Mouse (Mus musculus): ENCODE results near the gene Ero1lb. TPM values are rescaled to one million over a fixed set of nuclear protein-coding genes. Genes with fewer than 3 reads are reported as not detected.

The Ero1lb gene
- 10 to 100 TPM; 15.8 to 18.5 TPM for total RNA-seq (2021)

DNA sequence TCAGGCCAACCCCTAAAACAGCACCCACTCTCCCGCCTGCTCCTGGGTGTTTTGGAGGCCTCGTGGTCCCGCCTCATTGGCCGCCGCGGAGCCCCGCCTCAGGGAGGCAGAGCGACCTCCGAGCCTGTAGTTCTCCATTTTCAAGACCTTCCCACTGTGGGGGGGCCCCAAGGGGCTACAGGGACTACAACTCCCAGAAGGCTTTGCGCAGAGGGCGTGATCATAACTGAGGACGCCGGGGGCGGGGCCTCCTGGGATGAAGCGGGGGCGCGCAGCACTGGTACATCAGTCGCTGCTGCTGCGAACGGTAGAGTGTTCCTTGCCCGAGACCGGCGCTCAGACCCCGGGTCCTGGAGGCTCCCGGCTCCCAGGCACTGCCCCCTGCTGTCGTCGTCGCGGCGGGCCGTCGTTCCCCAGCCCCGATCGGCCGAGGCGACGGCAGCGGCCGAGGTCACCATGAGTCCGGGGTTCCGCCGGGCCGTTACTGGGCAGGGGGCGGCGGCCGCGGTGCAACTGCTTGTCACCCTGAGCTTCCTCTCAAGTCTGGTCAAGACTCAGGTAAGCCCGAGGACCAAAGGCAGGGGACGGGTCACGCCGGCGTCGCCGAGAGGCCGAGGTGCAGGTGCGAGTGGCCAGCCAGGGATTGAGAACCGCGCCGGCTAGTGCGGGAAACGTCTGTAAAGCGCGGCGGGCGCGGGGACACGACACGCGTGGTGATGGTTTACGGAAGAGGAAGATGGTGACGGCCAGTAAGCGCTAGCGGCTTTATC is at the start of gene Ero1lb:
Gene Ero1lb, plus strand, starts transcription at position 254 of the 770 bp plus-strand sequence.
- peak; percentile 99 for DNase-seq

DNA sequence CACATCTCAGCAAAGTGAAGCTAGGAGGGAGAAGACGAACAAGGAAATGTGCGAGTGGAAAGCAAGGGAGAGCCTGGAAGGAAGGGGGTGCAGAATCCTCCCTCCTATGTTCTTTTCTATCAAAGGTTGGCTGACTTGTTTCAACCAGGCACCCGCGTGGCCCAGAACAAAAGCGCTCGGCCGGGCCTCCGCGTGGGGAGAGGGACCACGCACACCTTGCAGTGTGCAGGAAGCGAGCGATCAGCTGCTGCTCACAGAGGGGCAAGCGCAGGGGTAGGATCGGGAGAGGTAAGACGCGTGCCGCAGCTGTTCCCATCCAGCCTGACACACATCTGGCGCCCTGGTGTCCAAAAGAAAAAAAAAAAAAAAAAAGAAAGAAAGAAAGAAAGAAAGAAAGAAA is 46.3 kb upstream of the Ero1lb start:
- DNase-seq = no peak

GRCm38 (mm10) chr13:12519955-12520584 is 45.6 kb upstream of the Ero1lb start, which contains the start of gene Edaradd:
TSS of gene Edaradd (minus strand) at chr13:12520438.
- DNase-seq = peak in 1 of 2 experiments; percentile 18

DNA sequence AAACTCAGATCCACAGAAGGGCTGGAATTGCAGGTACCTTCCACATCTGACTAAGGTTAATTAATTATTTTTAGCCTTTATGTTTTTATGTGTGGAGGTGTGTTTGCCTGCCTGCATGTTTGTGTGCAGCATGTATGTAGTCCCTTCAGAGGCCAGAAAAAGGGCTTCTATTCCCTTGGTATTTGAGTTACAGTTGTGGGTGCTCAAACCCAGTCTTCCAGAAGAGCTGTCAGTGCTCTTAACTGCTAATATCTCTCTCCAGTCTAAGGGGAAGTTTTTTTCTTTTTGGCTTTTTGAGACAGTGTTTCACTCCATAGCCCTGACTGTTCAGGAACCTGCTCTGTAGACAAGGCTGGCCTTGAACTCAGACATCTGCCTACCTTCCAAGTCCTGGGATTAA is 43.3 kb upstream of the Ero1lb start:
- DNase-seq = no peak

DNA sequence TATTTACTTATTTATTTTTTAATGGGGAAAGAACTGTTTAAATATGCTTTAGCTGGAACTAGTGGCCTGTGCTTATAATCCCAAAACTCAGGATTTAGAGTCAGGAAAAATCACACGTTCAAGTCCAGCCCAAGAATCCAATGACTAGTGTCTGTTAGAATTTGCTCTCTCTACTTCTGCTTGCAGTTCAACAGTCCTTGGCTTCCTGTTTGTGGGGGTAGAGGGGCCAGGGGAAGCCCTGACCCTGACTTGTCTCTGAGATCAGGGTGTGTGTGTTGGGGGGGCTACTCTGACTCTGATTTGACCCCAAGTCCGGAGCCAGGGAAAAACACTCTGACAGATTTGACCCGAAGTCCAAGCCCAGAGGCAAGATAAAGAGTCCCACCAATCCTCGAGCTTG is 40.0 kb upstream of the Ero1lb start:
- DNase-seq = no peak

GRCm38 (mm10) chr13:12534628-12535027 is 31.0 kb upstream of the Ero1lb start:
- DNase-seq = no peak

- no peak for DNase-seq
Measured at GRCm38 (mm10) chr13:12537971-12538370, 27.7 kb upstream of the Ero1lb start.

DNA sequence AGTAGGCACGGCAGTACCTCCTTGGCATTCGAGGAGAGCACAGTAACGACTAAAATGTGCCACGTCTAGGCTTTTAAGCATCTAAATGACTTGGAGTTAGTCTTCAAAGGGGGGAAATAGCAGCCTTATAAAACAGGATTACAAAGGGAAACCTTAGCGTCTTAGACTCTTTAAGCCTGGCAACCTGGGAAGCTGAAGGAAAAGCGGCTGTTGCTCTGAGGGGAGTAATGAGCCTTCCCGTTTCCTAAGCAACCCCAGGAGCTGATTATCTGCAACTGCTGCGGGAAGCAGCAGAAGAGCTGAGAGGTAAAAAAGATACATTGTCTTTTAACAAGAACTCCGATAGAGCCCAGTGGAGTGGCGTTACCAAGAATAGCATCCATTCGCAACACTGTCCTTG is 26.0 kb upstream of the Ero1lb start:
- DNase-seq = no peak

- no peak for DNase-seq
Measured at GRCm38 (mm10) chr13:12540119-12540518, 25.6 kb upstream of the Ero1lb start.

DNA sequence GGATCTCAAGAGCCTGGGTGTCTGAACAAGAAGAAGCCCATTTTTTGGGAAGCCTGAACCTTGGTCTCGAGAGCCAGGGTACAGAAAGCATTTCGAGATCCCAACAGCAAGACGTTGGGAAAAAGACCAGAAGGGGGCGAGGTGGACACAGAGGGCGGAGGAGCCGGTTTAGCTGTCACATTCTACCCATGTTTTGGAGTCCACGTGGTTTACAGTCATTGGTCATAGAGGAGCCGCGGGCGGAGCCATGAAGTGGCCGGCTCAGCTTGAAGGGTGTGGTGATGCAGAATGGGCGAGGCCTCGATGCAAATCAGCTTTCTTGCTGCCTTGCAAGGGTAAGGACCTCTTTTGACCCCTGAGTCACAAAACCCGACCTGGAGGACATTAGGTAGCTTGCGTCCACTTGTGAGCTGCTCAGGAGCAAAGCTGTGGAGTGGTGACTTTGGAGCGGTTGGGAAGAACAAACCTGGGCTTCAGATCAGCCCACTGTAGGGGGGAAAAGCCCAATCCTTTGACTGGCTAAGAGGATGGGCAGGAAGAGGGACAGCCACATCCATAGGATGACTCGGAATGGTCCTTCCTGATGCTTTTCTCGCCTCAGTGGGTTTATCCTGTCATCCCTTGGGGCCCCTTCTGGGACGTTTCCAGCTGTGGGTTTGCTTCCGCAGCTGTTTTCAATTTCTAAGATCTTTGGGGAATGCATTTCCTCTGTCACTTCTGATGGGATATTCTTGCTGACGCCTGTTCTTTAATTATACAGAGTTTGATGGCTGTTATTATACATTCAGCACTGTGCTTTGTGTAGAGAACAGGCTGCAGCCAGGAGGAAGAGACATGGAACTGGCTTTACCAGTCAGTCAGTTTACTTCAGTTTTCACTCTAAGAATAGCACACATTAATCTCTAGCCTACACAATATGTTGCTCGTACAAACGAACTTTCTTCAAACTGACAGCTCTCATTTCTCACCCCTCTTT is 23.4 kb upstream of the Ero1lb start:
- no peak for DNase-seq

GRCm38 (mm10) chr13:12543246-12543645 is 22.4 kb upstream of the Ero1lb start:
- DNase-seq = no peak

DNA sequence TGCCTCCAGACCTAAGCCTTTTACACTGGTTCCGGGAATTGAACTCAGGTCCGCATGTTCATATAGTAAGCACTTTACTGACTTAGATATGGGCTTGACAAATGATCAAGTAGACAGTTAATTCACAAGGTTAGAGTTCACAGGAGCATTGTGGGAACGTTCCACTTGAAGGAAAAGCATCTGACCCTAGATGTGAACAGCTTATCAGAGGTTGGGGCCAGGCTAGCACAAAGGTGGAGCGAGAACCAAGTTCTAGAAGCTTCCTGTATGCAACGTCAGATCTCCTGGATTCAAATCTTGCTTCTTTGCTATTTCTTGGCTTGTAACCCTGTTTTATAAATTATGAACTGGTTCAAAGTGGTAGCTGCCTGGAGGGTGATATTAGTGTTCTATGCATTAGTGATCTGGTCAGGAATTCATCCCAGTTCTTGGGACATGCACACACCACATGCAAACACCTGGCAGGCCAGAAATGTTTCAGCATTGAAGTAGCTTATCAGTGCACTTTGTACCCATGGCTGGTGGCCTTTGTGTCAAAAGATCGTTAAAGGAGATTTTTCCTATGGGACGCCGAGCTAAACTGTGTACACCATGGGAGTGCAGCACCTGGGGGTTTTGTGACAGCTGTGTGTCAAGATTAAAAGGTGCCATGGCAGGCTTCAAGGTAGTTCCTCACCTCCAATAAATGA is 21.6 kb upstream of the Ero1lb start:
- DNase-seq = no peak

DNA sequence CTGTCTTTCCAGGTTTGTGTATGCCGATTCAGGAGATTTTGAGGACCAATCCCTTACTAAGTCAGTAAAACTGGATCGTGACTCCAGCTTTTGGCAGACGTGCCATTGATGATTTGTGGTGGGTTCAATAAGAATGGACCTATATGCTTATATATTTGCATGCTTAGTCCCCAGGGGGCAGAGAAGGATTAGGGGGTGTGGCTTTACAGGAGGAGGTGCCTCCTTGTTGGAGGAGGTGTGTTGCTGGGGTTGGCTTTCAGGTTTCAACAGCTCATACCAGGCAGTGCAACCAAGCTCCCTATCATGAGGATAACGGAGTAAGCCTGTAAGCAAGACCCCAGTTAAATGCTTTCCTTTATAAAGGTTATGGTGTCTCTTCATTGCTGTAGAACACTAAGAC is 11.5 kb upstream of the Ero1lb start:
- DNase-seq = no peak

DNA sequence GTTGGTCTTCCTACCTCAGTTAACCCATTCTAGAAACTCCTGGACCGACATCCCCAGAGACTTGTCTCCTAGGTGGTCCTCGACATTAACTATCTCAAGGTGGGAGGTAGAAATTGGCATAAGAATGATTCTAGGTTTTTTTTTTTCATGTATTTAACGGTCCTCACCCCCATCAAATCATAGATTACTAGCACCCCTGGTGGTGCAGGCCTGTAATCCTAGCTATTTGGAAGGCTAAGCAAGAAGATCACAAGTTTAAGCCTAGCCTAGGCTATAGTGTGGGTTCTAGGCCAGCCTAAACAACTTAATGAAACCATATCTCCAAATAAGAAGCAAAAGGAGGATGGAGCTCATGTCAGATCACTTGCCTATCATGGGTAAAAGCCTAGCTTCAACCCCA is 6.6 kb upstream of the Ero1lb start:
- DNase-seq = no peak

GRCm38 (mm10) chr13:12559462-12560120 is 6.1 kb upstream of the Ero1lb start:
- DNase-seq = no peak

DNA sequence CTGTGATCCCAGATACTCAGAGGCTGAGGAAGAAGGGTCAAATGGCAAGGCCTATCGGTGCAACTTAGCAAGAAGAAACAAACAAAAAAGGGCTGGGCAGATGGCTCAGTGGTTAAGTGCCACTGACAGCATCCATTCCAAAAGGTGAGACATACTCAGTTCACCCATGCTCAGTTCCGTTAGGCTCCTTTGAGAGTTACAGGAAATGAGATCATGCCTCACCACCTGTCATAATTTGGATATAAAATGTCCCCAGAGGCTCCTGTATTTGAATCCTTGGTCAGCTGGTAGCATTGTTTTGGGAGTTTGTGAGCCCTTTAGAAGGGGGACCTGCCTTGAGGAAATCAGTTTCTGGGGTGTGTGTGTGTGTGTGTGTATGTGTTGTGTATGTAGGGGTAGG is 3.9 kb upstream of the Ero1lb start:
- no peak for DNase-seq

- no peak for DNase-seq
Measured at GRCm38 (mm10) chr13:12562256-12562655, 3.4 kb upstream of the Ero1lb start.

GRCm38 (mm10) chr13:12567936-12568335 is 2.3 kb downstream of the Ero1lb start:
- no peak for DNase-seq

DNA sequence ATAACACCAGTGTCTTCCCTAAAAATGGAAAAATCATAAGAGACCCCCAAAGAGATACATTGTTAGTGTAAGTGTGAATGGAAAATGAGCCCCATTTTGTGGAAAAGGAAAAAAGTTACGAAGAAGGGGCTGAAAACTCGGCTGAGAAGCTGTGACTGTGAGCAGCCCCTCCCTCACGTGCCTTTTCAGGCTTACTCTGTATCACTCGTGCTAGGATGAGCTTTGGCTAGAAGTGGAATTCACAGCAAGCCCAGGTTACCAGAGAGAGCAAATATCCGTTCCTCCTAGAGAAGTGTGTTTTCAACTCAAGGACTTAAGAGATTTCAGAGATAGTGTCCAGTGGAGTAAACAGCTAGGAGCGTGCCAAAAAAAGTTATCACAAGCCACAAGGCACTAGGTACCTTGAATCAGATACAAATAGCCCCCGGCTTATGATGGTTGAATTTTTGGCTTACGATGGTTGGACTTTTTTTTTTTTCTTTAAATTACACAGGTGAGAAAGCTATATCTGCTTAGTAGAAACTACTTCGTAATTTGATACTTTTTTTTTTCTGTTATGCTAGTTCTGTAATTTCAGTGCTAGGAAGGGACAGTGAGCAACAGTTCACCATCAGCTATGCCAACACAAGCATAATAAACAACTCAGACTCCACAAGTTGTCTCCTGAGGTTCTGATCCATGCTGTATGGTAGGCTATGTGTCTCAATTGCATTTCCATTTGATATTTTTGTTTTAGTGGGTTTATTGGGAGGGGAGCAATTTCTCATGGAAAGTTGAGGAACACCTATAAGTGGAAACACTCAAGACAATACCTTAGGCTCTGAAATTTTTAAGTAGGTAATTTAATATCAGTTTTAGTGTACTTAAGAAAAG is 3.2 kb downstream of the Ero1lb start:
- DNase-seq = no peak

DNA sequence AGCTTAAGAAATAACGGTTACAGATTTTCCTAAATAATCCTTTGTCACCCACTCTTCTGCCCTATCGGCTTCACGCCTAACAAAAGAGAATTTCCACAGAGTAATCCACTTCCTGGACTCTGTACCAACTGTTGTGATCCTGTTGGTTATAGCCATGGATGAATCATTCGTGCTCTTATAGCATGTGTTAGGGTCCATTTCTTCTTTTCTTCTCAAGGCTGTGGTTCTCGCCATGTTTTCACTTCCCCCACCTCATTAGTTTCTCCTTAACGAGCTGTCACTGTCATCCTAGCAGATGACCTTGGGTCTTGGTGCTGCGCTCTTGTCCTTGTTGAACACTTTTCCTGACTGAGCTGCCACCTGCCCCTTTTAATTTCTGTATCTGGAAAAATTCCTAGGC is 4.1 kb downstream of the Ero1lb start:
- DNase-seq = no peak
